Mouse (Mus musculus) bone marrow, adult 2 months (tissue): ENCODE measurements around the gene Sp8. TPM values are rescaled to one million over a fixed set of nuclear protein-coding genes. Genes with fewer than 3 reads are reported as not detected.

Experiments
- H3K27ac ChIP-seq: fragments of 200-500 bp; 2 replicates; pipeline ENCODE4 v1.5.1; 2012; ENCODE audit warnings: low read depth, mild to moderate bottlenecking, control low read depth, inconsistent platforms, low read length; ENCODE audit not compliant: control insufficient read depth, poor library complexity, insufficient read depth
- H3K4me1 ChIP-seq: fragments of 200-500 bp; 2 replicates; pipeline ENCODE4 v1.6.1; 2011; ENCODE audit warnings: low read length; ENCODE audit not compliant: control insufficient read depth, insufficient read depth
- H3K4me3 ChIP-seq: fragments of 200-500 bp; replicated peaks from 2 replicates; pipeline ENCODE3; 2011; ENCODE audit warnings: mild to moderate bottlenecking, low read depth, low read length, control low read depth; ENCODE audit not compliant: control insufficient read depth
- CTCF ChIP-seq: fragments of 200-500 bp; IDR thresholded peaks from 2 replicates; pipeline ENCODE4 v1.5.1; 2011; ENCODE audit warnings: low read length, control low read depth; ENCODE audit not compliant: control insufficient read depth, insufficient read depth
- POLR2A ChIP-seq: fragments of 200-500 bp; IDR thresholded peaks from 2 replicates; pipeline ENCODE4 v1.6.1; 2011; ENCODE audit warnings: low read depth, mild to moderate bottlenecking, control low read depth, low read length, borderline replicate concordance; ENCODE audit not compliant: control insufficient read depth
- WGBS: fragments of 180-500 bp; shearing (Covaris S2); methylation state at CpG from one replicate; pipeline ENCODE4 v1.1.7; 2018; 5-methylcytosine and 5-hydroxymethylcytosine counted together
- polyA plus RNA-seq: library from polyadenylated mRNA; stranded (reverse); fragments of >200 nt; gene quantifications from 2 replicates; pipeline ENCODE4 v1.2.4, GENCODE M21; 2011; ENCODE audit warnings: low replicate concordance; ENCODE audit not compliant: missing spikeins, insufficient read depth, insufficient read length

Sp8 gene
- polyA plus RNA-seq, 1 experiment: 0.32 TPM

- under 1% methylated on average over 59 of the region's 59 CpGs for WGBS
- no peaks in the 10 kb centered on the region; the same call in 1 of the 2 replicates for H3K4me1 ChIP-seq
- peak overlapping the region; percentile 40 for H3K4me3 ChIP-seq
- TF ChIP-seq CTCF: no peak
- no peak for TF ChIP-seq POLR2A
- H3K27ac ChIP-seq: no peak overlapping the region
Measured at GRCm38 (mm10) chr12:118846649-118847321, 656 bp downstream of the Sp8 start.

GRCm38 (mm10) chr12:118847381-118847780 is 1.3 kb downstream of the Sp8 start:
- TF ChIP-seq CTCF (no peak), POLR2A (no peak)

GRCm38 (mm10) chr12:118847861-118848495 is 1.8 kb downstream of the Sp8 start:
- H3K4me3 ChIP-seq: no peak overlapping the region
- WGBS: 4% methylated on average over 23 of the region's 23 CpGs
- no peak overlapping the region for H3K27ac ChIP-seq
- no peaks in the 10 kb centered on the region; the same call in 1 of the 2 replicates for H3K4me1 ChIP-seq
- TF ChIP-seq CTCF (no peak), POLR2A (no peak)

More at GRCm38 (mm10) chr12:118847381-118847780, 1.3 kb downstream of the Sp8 start:
- H3K4me3 ChIP-seq: no peak overlapping the region
- WGBS: 3% methylated on average over 17 of the region's 17 CpGs
- no peak overlapping the region for H3K27ac ChIP-seq
- H3K4me1 ChIP-seq: no peaks in the 10 kb centered on the region; the same call in 1 of the 2 replicates

DNA sequence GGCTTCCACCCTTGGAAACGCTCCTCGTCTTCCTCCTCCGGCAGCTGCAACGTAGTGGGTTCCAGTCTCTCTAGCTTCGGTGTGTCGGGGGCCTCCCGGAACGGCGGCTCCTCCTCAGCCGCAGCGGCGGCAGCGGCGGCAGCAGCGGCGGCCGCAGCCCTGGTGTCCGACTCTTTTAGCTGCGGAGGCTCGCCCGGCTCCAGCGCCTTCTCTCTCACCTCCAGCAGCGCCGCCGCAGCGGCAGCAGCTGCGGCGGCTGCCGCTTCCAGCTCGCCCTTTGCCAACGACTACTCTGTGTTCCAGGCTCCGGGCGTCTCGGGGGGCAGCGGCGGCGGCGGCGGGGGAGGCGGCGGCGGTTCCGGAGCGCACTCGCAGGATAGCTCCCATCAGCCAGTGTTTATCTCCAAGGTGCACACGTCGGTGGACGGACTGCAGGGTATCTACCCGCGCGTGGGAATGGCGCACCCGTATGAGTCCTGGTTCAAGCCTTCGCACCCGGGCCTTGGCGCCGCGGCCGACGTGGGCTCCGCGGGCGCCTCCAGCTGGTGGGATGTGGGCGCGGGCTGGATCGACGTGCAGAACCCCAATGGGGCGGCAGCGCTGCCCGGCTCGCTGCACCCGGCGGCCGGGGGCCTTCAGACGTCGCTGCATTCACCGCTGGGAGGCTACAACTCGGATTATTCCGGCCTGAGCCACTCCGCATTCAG is 2.5 kb downstream of the Sp8 start:
- TF ChIP-seq POLR2A: no peak
- TF ChIP-seq CTCF: no peak
- WGBS: under 1% methylated on average over 79 of the region's 80 CpGs
- Histone ChIP-seq H3K4me3 (no peak overlapping the region), H3K27ac (no peak overlapping the region; the same call in 1 of the 2 replicates), H3K4me1 (no peaks in the 10 kb centered on the region; the same call in 1 of the 2 replicates)

- H3K4me1 ChIP-seq: no peaks in the 10 kb centered on the region; the same call in 1 of the 2 replicates
- 3% methylated on average over 78 of the region's 78 CpGs for WGBS
- no peak overlapping the region for H3K4me3 ChIP-seq
- H3K27ac ChIP-seq: no peak overlapping the region; the same call in 1 of the 2 replicates
- TF ChIP-seq POLR2A (no peak), CTCF (no peak)
Measured at GRCm38 (mm10) chr12:118849203-118849861, 3.2 kb downstream of the Sp8 start.

GRCm38 (mm10) chr12:118849996-118850395 is 3.9 kb downstream of the Sp8 start:
- WGBS: 2% methylated on average over 11 of the region's 11 CpGs
- Histone ChIP-seq H3K4me1 (no peaks in the 10 kb centered on the region; the same call in 1 of the 2 replicates), H3K27ac (no peak overlapping the region; the same call in 1 of the 2 replicates), H3K4me3 (no peak overlapping the region)
- no peak for TF ChIP-seq CTCF
- TF ChIP-seq POLR2A: no peak

DNA sequence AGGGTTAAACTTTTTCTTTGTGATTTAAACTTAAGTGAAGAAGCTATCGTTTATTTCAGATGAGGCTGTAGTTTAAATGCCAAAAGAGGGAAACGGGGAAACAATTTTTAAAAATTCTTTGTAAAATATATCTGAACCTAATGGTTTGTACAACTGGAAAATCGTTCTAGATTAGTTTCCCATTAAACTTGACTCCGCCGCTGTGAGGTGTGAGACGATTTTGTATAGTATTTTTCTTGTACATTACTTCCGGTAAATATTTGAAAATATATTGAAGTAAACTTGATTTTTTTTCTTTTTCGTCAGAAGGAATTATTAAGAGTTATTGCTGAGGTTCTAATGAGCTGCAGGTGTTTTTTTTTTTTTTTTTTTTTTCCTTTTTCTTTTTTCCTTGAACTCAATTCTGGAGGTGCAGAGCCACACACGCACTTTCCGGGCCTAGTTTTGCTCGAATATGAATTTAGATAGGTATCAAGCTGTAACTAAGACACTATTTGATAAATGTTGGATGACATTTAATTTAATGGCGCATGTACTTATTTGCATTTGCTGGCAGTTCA is 4.8 kb downstream of the Sp8 start:
- Histone ChIP-seq H3K4me3 (no peak overlapping the region), H3K4me1 (no peaks in the 10 kb centered on the region; the same call in 1 of the 2 replicates), H3K27ac (no peak overlapping the region)
- TF ChIP-seq POLR2A (no peak), CTCF (no peak)
- 29% methylated on average over 12 of the region's 12 CpGs for WGBS

DNA sequence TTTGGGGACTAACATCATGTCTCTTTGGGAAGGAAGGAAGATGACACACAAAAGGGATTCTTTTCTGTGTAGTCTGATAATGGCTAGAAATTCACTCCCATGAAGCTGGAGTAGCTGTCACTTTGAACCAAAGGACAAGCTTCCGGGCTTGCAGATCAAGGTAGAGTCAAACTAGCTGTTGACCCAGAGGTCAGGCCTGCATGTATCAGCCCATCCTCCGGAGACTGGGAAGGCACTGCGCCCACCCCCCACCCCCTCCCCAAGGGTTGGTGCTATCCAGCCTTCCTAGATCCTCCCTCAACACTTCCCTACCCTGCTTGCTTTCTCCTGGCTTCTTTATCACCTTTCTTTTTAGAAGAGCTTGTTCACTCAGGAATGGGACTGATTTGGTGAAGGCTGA is 7.2 kb downstream of the Sp8 start:
- 10% methylated on average over 3 of the region's 3 CpGs for WGBS
- TF ChIP-seq POLR2A (no peak), CTCF (no peak)

More for the DNA sequence above, 7.2 kb downstream of the Sp8 start:
- Histone ChIP-seq H3K4me1 (no peaks in the 10 kb centered on the region), H3K27ac (no peak overlapping the region), H3K4me3 (no peak overlapping the region)
